Mouse (Mus musculus) heart, adult 8-10 months (tissue): Measurements from ENCODE around the gene Gng12. TPM values are rescaled to one million over a fixed set of nuclear protein-coding genes. Genes with fewer than 3 reads are reported as not detected.

Experiments used
- DNase-seq: peaks from one replicate; pipeline ENCODE4 v3.0.0; 2022; ENCODE audit warnings: low spot score
- total RNA-seq, 4 experiments: library from RNA; stranded (reverse); gene quantifications; 2 replicates each; pipeline ENCODE4 v1.2.4; 2022

The Gng12 gene
- total RNA-seq, 4 experiments from 2014 or later: 32.8 to 36.9 (median 34.7) TPM

- no peak for DNase-seq
These were observed 20.8 kb downstream of the Gng12 start for GRCm38 (mm10) chr6:66917032-66917431.

DNA sequence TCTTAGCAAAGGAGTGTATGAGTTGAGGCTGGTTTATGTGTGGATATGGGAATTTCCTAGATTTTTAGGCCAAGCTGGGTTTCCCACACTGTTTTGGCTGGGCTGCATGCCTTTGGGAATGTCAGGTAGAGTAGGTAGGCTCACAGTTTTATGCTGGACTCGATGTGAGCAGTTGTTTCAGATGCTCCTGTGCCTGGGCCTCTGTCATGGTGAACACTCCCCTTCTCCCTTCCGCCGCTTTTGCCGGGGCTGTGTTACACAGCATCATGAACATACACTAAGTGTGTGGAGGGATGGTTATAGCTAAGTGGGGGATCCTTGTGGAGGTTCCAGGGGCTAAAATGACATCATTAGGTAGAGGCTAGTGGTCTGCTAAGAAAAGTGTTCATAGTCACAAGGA is 24.6 kb downstream of the Gng12 start:
- no peak for DNase-seq

DNA sequence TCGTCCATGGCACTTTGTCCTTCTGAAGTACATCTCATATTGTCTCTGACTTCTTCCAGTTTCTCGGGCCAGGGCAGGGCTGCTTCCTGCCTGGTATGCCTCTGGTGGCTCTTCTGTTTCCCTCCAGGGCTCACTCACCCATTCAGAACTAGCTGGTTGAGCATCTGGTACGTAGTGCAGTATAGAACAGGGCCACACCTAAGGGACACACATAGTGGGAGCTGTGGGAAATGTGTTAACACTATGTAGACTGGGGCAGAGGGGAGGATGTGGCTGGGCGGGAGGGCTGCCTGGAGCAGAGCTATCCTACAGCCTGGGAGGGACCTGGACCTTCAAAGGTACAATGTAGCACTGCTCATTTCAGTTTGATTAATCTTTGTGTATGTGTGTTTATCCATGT is 25.6 kb downstream of the Gng12 start:
- no peak for DNase-seq

- no peak for DNase-seq
These were observed 26.3 kb downstream of the Gng12 start for GRCm38 (mm10) chr6:66922501-66922900.

- no peak for DNase-seq
These were observed 27.7 kb downstream of the Gng12 start for GRCm38 (mm10) chr6:66923851-66924250.

GRCm38 (mm10) chr6:66924315-66924965 is 28.2 kb downstream of the Gng12 start:
- DNase-seq: no peak

- no peak for DNase-seq
These were observed 30.1 kb downstream of the Gng12 start for GRCm38 (mm10) chr6:66926269-66926668.

GRCm38 (mm10) chr6:66928972-66929645 is 32.9 kb downstream of the Gng12 start:
- DNase-seq: no peak

GRCm38 (mm10) chr6:66929694-66930093 is 33.5 kb downstream of the Gng12 start:
- DNase-seq: no peak

- DNase-seq: no peak
These were observed 36.1 kb downstream of the Gng12 start for GRCm38 (mm10) chr6:66932206-66932819.

- no peak for DNase-seq
These were observed 44.5 kb downstream of the Gng12 start for GRCm38 (mm10) chr6:66940656-66941235.

DNA sequence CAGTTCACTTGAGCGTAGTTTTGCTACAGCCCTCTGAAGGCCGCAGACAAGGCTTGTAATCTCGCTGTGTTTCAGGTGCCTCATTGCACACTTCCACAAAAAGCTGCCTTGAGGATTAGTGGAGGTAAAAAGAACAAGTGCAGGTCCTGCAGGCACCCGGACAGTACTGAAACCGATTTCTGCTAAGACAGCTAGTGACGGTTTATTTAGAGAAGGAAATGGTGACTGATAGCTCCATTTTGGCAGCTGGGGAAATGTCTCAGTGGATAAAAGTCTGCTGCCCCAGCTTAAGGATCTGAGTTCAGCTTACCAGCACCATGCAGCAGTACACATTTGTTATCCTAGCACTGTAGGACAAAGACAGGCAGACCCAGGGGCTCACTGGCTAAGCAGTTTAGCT is 45.6 kb downstream of the Gng12 start:
- no peak for DNase-seq

GRCm38 (mm10) chr6:66942826-66943225 is 46.6 kb downstream of the Gng12 start:
- no peak for DNase-seq

DNA sequence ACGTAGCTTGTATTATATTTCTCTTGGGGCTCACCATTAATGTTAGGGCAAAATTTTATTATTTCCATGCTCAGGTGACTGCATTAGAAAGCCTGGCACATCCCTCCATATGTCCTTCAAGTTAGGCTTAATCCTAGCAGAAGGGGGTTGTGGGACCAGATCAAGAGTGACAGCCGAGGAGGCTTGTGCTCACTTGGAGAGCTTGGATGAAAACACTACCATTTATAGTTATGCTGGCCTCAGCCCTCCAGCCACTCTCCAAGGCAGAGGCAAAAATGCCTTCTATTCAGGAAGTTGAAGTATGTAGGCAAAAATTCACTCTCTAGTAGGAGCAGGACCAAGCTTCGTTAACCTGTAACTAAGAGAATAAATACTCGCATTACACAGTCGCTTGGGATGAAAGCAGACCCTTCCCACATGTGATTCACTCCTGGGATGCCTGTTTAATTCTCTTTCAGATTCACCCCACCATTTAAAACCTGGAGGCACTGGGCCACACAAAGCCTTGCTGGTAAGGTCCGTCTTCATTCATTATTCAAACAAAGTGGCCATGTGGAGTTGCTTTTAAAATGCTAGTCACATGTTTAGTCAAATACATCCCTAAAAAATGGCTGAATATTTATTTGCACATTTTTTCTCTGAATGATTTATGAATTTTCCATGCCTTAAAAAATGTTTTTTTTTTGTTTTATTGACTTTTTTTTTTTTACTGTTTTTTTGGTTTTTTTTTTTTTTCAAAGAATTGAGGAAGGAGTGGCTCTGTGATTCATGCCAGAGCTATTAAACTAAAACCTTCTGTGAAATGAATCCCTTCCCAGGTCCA is 47.4 kb downstream of the Gng12 start:
- DNase-seq: no peak

- no peak for DNase-seq
These were observed 48.2 kb downstream of the Gng12 start for GRCm38 (mm10) chr6:66944190-66945003.

DNA sequence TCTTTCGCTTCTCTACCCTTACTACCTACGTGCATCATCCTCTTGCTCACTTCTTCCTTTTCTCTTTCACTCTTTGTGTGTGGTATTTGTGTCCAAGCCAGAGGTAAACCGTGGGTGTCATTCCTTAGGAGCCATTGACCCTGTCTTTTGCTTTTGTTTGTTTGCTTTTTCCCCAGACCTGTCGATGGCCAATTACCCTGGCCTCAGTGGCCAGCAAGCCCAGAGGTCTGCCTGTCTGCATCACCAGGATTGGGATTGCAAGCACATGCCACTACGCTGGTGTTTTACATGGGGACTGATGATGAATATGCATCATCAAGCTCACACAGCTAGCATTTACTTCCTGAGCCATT is 48.8 kb downstream of the Gng12 start:
- DNase-seq: no peak

DNA sequence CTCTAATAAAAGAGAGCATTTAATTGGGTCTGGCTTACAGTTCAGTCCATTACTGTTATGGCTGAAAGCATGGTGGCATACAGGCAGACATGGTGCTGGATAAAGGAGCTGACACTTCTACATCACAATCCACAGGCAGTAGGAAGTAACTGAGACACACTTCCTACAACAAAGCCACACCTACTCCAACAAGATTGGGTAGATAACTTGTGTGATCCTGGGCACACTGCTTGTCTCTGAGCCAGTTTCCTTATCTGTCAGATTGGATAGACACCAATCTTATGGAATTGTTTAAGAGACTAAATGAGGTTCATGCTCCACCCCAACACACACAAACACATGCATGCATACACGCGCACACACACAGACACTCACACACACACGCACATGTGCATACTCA is 51.9 kb downstream of the Gng12 start:
- no peak for DNase-seq

GRCm38 (mm10) chr6:66948848-66949247 is 52.7 kb downstream of the Gng12 start:
- DNase-seq: no peak

GRCm38 (mm10) chr6:66951726-66952418 is 55.7 kb downstream of the Gng12 start:
- DNase-seq: no peak

- DNase-seq: no peak
These were observed 57.8 kb downstream of the Gng12 start for GRCm38 (mm10) chr6:66953951-66954519.
